Mouse (Mus musculus): ENCODE data around the gene Lyz2.

- TF ChIP-seq CTCF (IDR thresholded peaks at IDR 0.05) (no peak), POLR2A (IDR thresholded peaks at IDR 0.05; ENCODE audit: insufficient read depth, low read depth, low read length) (no peak)
Measured at GRCm38 (mm10) chr10:117299901-117300520, 17.9 kb upstream of the Lyz2 start.
